Mouse (Mus musculus) forebrain, embryonic 12.5 days (tissue): ENCODE data around the gene Smap2. TPM values are rescaled to one million over a fixed set of nuclear protein-coding genes. Genes with fewer than 3 reads are reported as not detected.

Experiments
- ATAC-seq: fragments of 200-750 bp; cut with Nextera tagmentation; 2 replicates; pipeline ENCODE4 v1.8.0; 2017; ENCODE audit warnings: moderate TSS enrichment; ENCODE audit not compliant: low FRiP score
- H3K27ac ChIP-seq: fragments of 300-500 bp; sonication (generic); 2 replicates; pipeline ENCODE4 v1.5.1; 2016; ENCODE audit warnings: mild to moderate bottlenecking
- H3K27me3 ChIP-seq: fragments of 300-500 bp; sonication (generic); 2 replicates; pipeline ENCODE4 v1.6.1; 2016; ENCODE audit warnings: mild to moderate bottlenecking
- H3K36me3 ChIP-seq: fragments of 300-500 bp; sonication (generic); replicated peaks from 2 replicates; pipeline ENCODE4 v1.6.1; 2016; ENCODE audit warnings: mild to moderate bottlenecking
- H3K4me1 ChIP-seq: fragments of 300-500 bp; sonication (generic); 2 replicates; pipeline ENCODE4 v1.6.1; 2016
- H3K4me2 ChIP-seq: fragments of 300-500 bp; sonication (generic); 2 replicates; pipeline ENCODE4 v1.6.1; 2016; ENCODE audit warnings: mild to moderate bottlenecking, moderate library complexity
- H3K4me3 ChIP-seq: fragments of 300-500 bp; sonication (generic); replicated peaks from 2 replicates; pipeline ENCODE4 v1.5.1; 2016; ENCODE audit warnings: mild to moderate bottlenecking
- H3K9ac ChIP-seq: fragments of 300-500 bp; sonication (generic); 2 replicates; pipeline ENCODE4 v1.6.1; 2016; ENCODE audit warnings: mild to moderate bottlenecking
- H3K9me3 ChIP-seq: fragments of 300-500 bp; sonication (generic); 2 replicates; pipeline ENCODE4 v1.6.1; 2016
- WGBS: fragments of 180-500 bp; shearing (Covaris S2); methylation state at CpG from one replicate; pipeline ENCODE4 v1.1.7; 2016; 5-methylcytosine and 5-hydroxymethylcytosine counted together
- microRNA-seq: library from miRNA; unstranded; fragments of <30 nt; microRNA quantifications from one replicate; pipeline ENCODE4, GENCODE M21; 2017
- polyA plus RNA-seq: library from polyadenylated mRNA; unstranded; fragments of >200 nt; fragmentation: Nextera tagmentation; extraction: Ambion mirVana; gene quantifications from 2 replicates; pipeline ENCODE4 v1.2.1, GENCODE M21; 2016

The Smap2 gene
- polyA plus RNA-seq, 1 experiment from 2014 or later, result 28.2 TPM

DNA sequence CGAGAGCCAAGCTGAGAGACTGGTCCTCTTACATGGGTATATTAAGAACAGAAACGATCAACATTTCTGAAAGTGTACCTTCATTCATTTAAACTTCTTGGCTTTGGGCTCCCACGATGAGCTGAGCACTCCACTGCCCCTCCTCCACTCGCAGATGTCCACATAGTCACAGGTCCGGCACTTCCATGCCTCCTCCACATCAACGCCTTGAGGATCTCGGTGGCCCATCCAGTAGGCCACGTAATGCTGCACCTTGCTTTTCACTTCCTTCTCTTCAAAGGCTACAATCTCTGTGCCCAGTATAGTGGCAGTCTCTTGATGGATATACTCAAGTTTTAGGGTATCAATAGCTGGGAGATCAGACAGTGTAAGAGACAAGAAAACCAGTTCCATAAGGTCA is 95.6 kb downstream of the Smap2 start:
- ATAC-seq, result no peak
- H3K27me3 ChIP-seq, result no peaks in the 10 kb centered on the region
- no peak overlapping the region for H3K4me3 ChIP-seq
- no peak overlapping the region for H3K4me2 ChIP-seq
- peaks cover 34% of the 10 kb centered on the region for H3K36me3 ChIP-seq
- H3K27ac ChIP-seq, result no peak overlapping the region
- H3K4me1 ChIP-seq, result peaks cover 16% of the 10 kb centered on the region
- H3K9me3 ChIP-seq, result peaks cover 6% of the 10 kb centered on the region; the same call in 1 of the 2 replicates
- 90% methylated on average over 8 of the region's 8 CpGs for WGBS
- no peak overlapping the region for H3K9ac ChIP-seq

Small RNA genes within 50 kb of the gene (microRNA-seq; reads per million reads assigned to microRNA genes)
- gene Mir7015, result not detected

Other genes with a start within 250 kb of the Smap2 start
- gene Nfyc, start 185.7 kb downstream of the Smap2 start, polyA plus RNA-seq, result 110 and 117 TPM in 2 replicates
- 6.2 and 7.3 TPM in 2 replicates for gene Rims3, start 162.4 kb downstream of the Smap2 start, polyA plus RNA-seq
- 36.3 and 38.3 TPM in 2 replicates for gene Exo5, start 92.2 kb downstream of the Smap2 start, polyA plus RNA-seq
- gene Zfp69, start 65.5 kb downstream of the Smap2 start, polyA plus RNA-seq, result 9.5 and 9.6 TPM in 2 replicates
- 5.6 and 7.9 TPM in 2 replicates for gene Col9a2, start 22.1 kb upstream of the Smap2 start, polyA plus RNA-seq
- 33.3 and 35.0 TPM in 2 replicates for gene Zmpste24, start 81.0 kb upstream of the Smap2 start, polyA plus RNA-seq
- not detected in 2 replicates for gene Tmco2, start 92.0 kb upstream of the Smap2 start, polyA plus RNA-seq
- gene Rlf, start 197.8 kb upstream of the Smap2 start, polyA plus RNA-seq, result 34.2 and 34.5 TPM in 2 replicates